ENCODE assay signal across 10 mouse cellular contexts in the genomic region with DNA sequence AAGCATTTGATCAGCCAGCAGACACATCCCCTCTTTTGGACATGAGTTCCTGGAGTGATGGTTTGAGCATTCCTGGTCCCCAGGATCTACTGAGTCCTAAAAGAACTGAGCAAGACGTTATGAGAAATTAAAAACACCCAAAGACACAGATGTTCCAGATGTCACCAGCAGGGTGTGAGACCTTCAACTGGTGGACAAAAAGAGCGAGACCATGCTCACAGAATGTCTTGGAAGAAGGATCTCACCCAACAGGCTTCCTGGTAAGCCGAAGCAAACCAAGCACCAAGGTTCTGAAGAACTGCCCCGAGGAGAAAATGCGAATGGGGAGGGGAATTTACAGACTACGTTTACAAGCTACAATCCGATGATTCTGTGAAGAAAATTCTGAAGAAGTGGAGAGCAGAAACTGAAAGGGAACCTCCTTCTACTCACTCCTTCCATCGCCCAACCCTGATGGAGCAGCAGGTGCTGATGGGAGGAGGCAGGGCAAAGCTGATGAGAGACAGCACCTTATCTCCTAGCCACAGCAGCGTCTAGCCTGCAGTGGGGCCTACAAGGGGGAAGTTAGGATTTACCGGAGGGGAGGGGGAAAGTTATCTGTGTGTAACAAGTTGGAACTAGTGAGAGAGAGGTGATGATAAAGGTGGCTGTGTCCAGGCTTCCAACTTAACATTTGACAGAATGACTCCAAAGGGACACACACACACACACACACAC. TPM values are rescaled to one million over a fixed set of nuclear protein-coding genes. Genes with fewer than 3 reads are reported as not detected.
DNase-seq lines count a peak whose midpoint lies in the region; ATAC-seq and TF ChIP-seq lines count a peak whose summit lies in the region.
"Had no signal": no experiment of that assay in that cellular context is flagged by ENCODE, and none has a peak within 500 bp of the region (broad histone marks: within the 10 kb centered on the region; RNA-seq: fewer than 3 reads in every experiment).

No protein-coding gene starts in this region.

- H3K4me2 ChIP-seq in midbrain, postnatal 0 days (ENCODE audit: low read depth, low read length, poor library complexity, severe bottlenecking) = no peak overlapping the region
- no peak overlapping the region for H3K4me2 ChIP-seq in midbrain, embryonic 16.5 days (ENCODE audit: low read length)
- H3K4me2 ChIP-seq: hindbrain, embryonic 12.5 days; midbrain, embryonic 12.5 days had no signal

- no peak for ATAC-seq in midbrain, postnatal 0 days (ENCODE audit: low FRiP score)
- ATAC-seq in midbrain, embryonic 16.5 days = no peak

- no peaks in the 10 kb centered on the region for H3K27me3 ChIP-seq in midbrain, postnatal 0 days (ENCODE audit: insufficient read depth, low read length)
- no peaks in the 10 kb centered on the region for H3K27me3 ChIP-seq in midbrain, embryonic 16.5 days (ENCODE audit: control insufficient read depth, insufficient read depth, low read depth, low read length)
- H3K27me3 ChIP-seq: hindbrain, embryonic 12.5 days; midbrain, embryonic 12.5 days had no signal

- no peaks in the 10 kb centered on the region for H3K9me3 ChIP-seq in midbrain, postnatal 0 days (ENCODE audit: low read length)
- H3K9me3 ChIP-seq in midbrain, embryonic 16.5 days (replicated peaks; ENCODE audit: control insufficient read depth, low read length, poor library complexity, severe bottlenecking) = no peaks in the 10 kb centered on the region
- H3K9me3 ChIP-seq: hindbrain, embryonic 12.5 days; midbrain, embryonic 12.5 days had no signal

- WGBS in midbrain, postnatal 0 days = 81% methylated on average over 10 of the region's 10 CpGs
- WGBS in midbrain, embryonic 16.5 days = 82% methylated on average over 10 of the region's 10 CpGs

- no peaks in the 10 kb centered on the region for H3K4me1 ChIP-seq in midbrain, postnatal 0 days (ENCODE audit: insufficient read depth, low read length)
- H3K4me1 ChIP-seq in midbrain, embryonic 16.5 days (ENCODE audit: control insufficient read depth, insufficient read depth, low read length) = no peaks in the 10 kb centered on the region
- H3K4me1 ChIP-seq: hindbrain, embryonic 12.5 days; midbrain, embryonic 12.5 days had no signal

- no peak overlapping the region for H3K4me3 ChIP-seq in midbrain, postnatal 0 days (ENCODE audit: low read depth, low read length)
- no peak overlapping the region for H3K4me3 ChIP-seq in midbrain, embryonic 16.5 days (ENCODE audit: low read depth, low read length)
- H3K4me3 ChIP-seq: hindbrain, embryonic 12.5 days; midbrain, embryonic 12.5 days had no signal

- peak; percentile 22 for DNase-seq in CD4-positive, CD25-positive, alpha-beta regulatory T cell, adult 2 months (ENCODE audit: low read depth, low spot score)
- peak; percentile 99 for DNase-seq in MEL-GATA-1-ER (ENCODE audit: extremely low read depth, low read depth)
- peak; percentile 37 for DNase-seq in induced T-regulatory cell, adult 2 months (ENCODE audit: low read depth)
- peak; percentile 26 to 37 for DNase-seq in natural killer cell, adult 2 months (ENCODE audit: low spot score in 2 of 2)
- DNase-seq in cerebellum, postnatal 10 days = no peak
- no peak for DNase-seq in midbrain, postnatal 0 days (ENCODE audit: low spot score)
- no peak for DNase-seq in right cerebral cortex, adult 2 months (ENCODE audit: low spot score in 2 of 2)

- no peak overlapping the region for H3K9ac ChIP-seq in midbrain, postnatal 0 days (replicated peaks; ENCODE audit: low read length, poor library complexity, severe bottlenecking)
- no peak overlapping the region for H3K9ac ChIP-seq in midbrain, embryonic 16.5 days (ENCODE audit: low read depth, low read length)
- H3K9ac ChIP-seq: hindbrain, embryonic 12.5 days; midbrain, embryonic 12.5 days had no signal

- TF ChIP-seq CTCF in midbrain, postnatal 0 days (IDR thresholded peaks at IDR 0.05) = no peak

- no peaks in the 10 kb centered on the region for H3K36me3 ChIP-seq in midbrain, postnatal 0 days (ENCODE audit: insufficient read depth, low read length)
- no peaks in the 10 kb centered on the region for H3K36me3 ChIP-seq in midbrain, embryonic 16.5 days (ENCODE audit: control insufficient read depth, insufficient read depth, low read length)
- H3K36me3 ChIP-seq: hindbrain, embryonic 12.5 days; midbrain, embryonic 12.5 days had no signal

- no peak overlapping the region for H3K27ac ChIP-seq in midbrain, postnatal 0 days (ENCODE audit: low read depth, low read length)
- H3K27ac ChIP-seq in midbrain, embryonic 16.5 days (ENCODE audit: low read length) = no peak overlapping the region
- H3K27ac ChIP-seq: hindbrain, embryonic 12.5 days; midbrain, embryonic 12.5 days had no signal

RNA-seq across cellular contexts. Expression of a gene that starts 19.4 kb away (rescaled TPM):
- 0.05 and 0.33 TPM in 2 replicates for total RNA-seq in midbrain, postnatal 0 days (2014; rRNA removed)
- 0.17 and 0.26 TPM in 2 replicates for polyA plus RNA-seq in midbrain, postnatal 0 days (2015; fragmentation: Nextera tagmentation; extraction: Ambion mirVana)
- 0.05 and 0.12 TPM in 2 replicates for polyA plus RNA-seq in midbrain, embryonic 16.5 days (2015; fragmentation: Nextera tagmentation; extraction: Ambion mirVana)
- polyA plus RNA-seq: hindbrain, embryonic 12.5 days; midbrain, embryonic 12.5 days had no signal

RNA-seq across cellular contexts. Expression of a gene that starts 27.2 kb away (rescaled TPM):
- 58.6 and 65.1 TPM in 2 replicates for total RNA-seq in midbrain, postnatal 0 days (2014; rRNA removed)
- polyA plus RNA-seq in midbrain, postnatal 0 days (2015; fragmentation: Nextera tagmentation; extraction: Ambion mirVana) = 102 and 129 TPM in 2 replicates
- 82.8 and 83.6 TPM in 2 replicates for polyA plus RNA-seq in midbrain, embryonic 16.5 days (2015; fragmentation: Nextera tagmentation; extraction: Ambion mirVana)

Comparison
In these comparisons a context has a peak if more than half of its experiments do, and no peak if none do; other contexts are left out.
1. DNase-seq: peak in CD4-positive, CD25-positive, alpha-beta regulatory T cell, adult 2 months (single experiment), MEL-GATA-1-ER (single experiment), induced T-regulatory cell, adult 2 months (single experiment) and natural killer cell, adult 2 months (2 of 2); none in cerebellum, postnatal 10 days (0 of 2), midbrain, postnatal 0 days (single experiment) and right cerebral cortex, adult 2 months (0 of 2).